Mouse (Mus musculus): ENCODE data around the gene Rnf38. TPM values are rescaled to one million over a fixed set of nuclear protein-coding genes. Genes with fewer than 3 reads are reported as not detected.

Gene Rnf38
- polyA plus RNA-seq, 1 experiment from 2014 or later: 11.0 TPM

GRCm38 (mm10) chr4:44119410-44120201 lies 114.0 kb downstream of the Rnf38 start:
- Histone ChIP-seq H3K9me3 (replicated peaks) (no peaks in the 10 kb centered on the region), H3K36me3 (replicated peaks) (no peaks in the 10 kb centered on the region), H3K4me1 (replicated peaks) (no peaks in the 10 kb centered on the region), H3K9ac (no peak overlapping the region), H3K4me3 (replicated peaks) (no peak overlapping the region), H3K4me2 (no peak overlapping the region), H3K27me3 (no peaks in the 10 kb centered on the region), H3K27ac (replicated peaks) (no peak overlapping the region)
- WGBS (ENCODE audit: insufficient replicate concordance): 36% methylated on average over 9 of the region's 9 CpGs
- ATAC-seq (ENCODE audit: insufficient read depth): no peak

GRCm38 (mm10) chr4:44115046-44115445 lies 118.5 kb downstream of the Rnf38 start:
- H3K4me3 ChIP-seq (replicated peaks): no peak overlapping the region
- no peaks in the 10 kb centered on the region for H3K9me3 ChIP-seq (replicated peaks)
- H3K27me3 ChIP-seq: no peaks in the 10 kb centered on the region
- 70% methylated on average over 13 of the region's 13 CpGs for WGBS (ENCODE audit: insufficient replicate concordance)
- 0 out of 2 replicates have a peak, but pooled peaks cover 10% of the 10 kb centered on the region for H3K4me1 ChIP-seq (replicated peaks)
- ATAC-seq (ENCODE audit: insufficient read depth): no peak
- no peak overlapping the region for H3K4me2 ChIP-seq
- H3K9ac ChIP-seq: no peak overlapping the region
- H3K27ac ChIP-seq (replicated peaks): no peak overlapping the region
- H3K36me3 ChIP-seq (replicated peaks): no peaks in the 10 kb centered on the region

GRCm38 (mm10) chr4:44113393-44114138 lies 120.0 kb downstream of the Rnf38 start:
- H3K27ac ChIP-seq (replicated peaks): no peak overlapping the region

GRCm38 (mm10) chr4:44112741-44113140 lies 120.8 kb downstream of the Rnf38 start:
- WGBS (ENCODE audit: insufficient replicate concordance): 60% methylated on average over 4 of the region's 4 CpGs
- Histone ChIP-seq H3K27ac (replicated peaks) (no peak overlapping the region), H3K9ac (no peak overlapping the region), H3K4me3 (replicated peaks) (no peak overlapping the region), H3K9me3 (replicated peaks) (no peaks in the 10 kb centered on the region), H3K36me3 (replicated peaks) (no peaks in the 10 kb centered on the region), H3K27me3 (no peaks in the 10 kb centered on the region), H3K4me2 (no peak overlapping the region), H3K4me1 (replicated peaks) (0 out of 2 replicates have a peak, but pooled peaks cover 10% of the 10 kb centered on the region)
- no peak for ATAC-seq (ENCODE audit: insufficient read depth)

More at GRCm38 (mm10) chr4:44113393-44114138, 120.0 kb downstream of the Rnf38 start:
- 26% methylated on average over 16 of the region's 16 CpGs for WGBS (ENCODE audit: insufficient replicate concordance)
- Histone ChIP-seq H3K4me1 (replicated peaks) (0 out of 2 replicates have a peak, but pooled peaks cover 10% of the 10 kb centered on the region), H3K27me3 (no peaks in the 10 kb centered on the region), H3K4me3 (replicated peaks) (no peak overlapping the region), H3K4me2 (peak overlapping the region; percentile 7; the same call in 1 of the 2 replicates), H3K9ac (no peak overlapping the region), H3K9me3 (replicated peaks) (no peaks in the 10 kb centered on the region), H3K36me3 (replicated peaks) (no peaks in the 10 kb centered on the region)
- ATAC-seq (ENCODE audit: insufficient read depth): no peak

GRCm38 (mm10) chr4:44110771-44111170 lies 122.8 kb downstream of the Rnf38 start:
- no peak for ATAC-seq (ENCODE audit: insufficient read depth)
- Histone ChIP-seq H3K27ac (replicated peaks) (no peak overlapping the region), H3K4me2 (no peak overlapping the region), H3K27me3 (peaks cover 16% of the 10 kb centered on the region), H3K9me3 (replicated peaks) (no peaks in the 10 kb centered on the region), H3K9ac (no peak overlapping the region), H3K4me1 (replicated peaks) (peaks cover 18% of the 10 kb centered on the region; the same call in 1 of the 2 replicates), H3K36me3 (replicated peaks) (no peaks in the 10 kb centered on the region), H3K4me3 (replicated peaks) (no peak overlapping the region)
- 65% methylated on average over 7 of the region's 7 CpGs for WGBS (ENCODE audit: insufficient replicate concordance)

- Histone ChIP-seq H3K36me3 (replicated peaks) (no peaks in the 10 kb centered on the region), H3K9ac (no peak overlapping the region), H3K9me3 (replicated peaks) (no peaks in the 10 kb centered on the region), H3K27me3 (peaks cover 33% of the 10 kb centered on the region), H3K4me3 (replicated peaks) (no peak overlapping the region), H3K27ac (replicated peaks) (no peak overlapping the region), H3K4me2 (no peak overlapping the region), H3K4me1 (replicated peaks) (peaks cover 19% of the 10 kb centered on the region)
- ATAC-seq (ENCODE audit: insufficient read depth): no peak
- 81% methylated on average over 6 of the region's 6 CpGs for WGBS (ENCODE audit: insufficient replicate concordance)
Observed at GRCm38 (mm10) chr4:44108297-44108696, 125.3 kb downstream of the Rnf38 start.

GRCm38 (mm10) chr4:44107339-44107738 lies 126.2 kb downstream of the Rnf38 start:
- Histone ChIP-seq H3K9me3 (replicated peaks) (no peaks in the 10 kb centered on the region), H3K27me3 (peaks cover 33% of the 10 kb centered on the region), H3K9ac (no peak overlapping the region), H3K4me3 (replicated peaks) (no peak overlapping the region), H3K4me1 (replicated peaks) (peaks cover 17% of the 10 kb centered on the region), H3K4me2 (no peak overlapping the region), H3K36me3 (replicated peaks) (no peaks in the 10 kb centered on the region), H3K27ac (replicated peaks) (no peak overlapping the region)
- 30% methylated on average over 6 of the region's 6 CpGs for WGBS (ENCODE audit: insufficient replicate concordance)
- no peak for ATAC-seq (ENCODE audit: insufficient read depth)

- Histone ChIP-seq H3K36me3 (replicated peaks) (no peaks in the 10 kb centered on the region), H3K9ac (no peak overlapping the region), H3K4me1 (replicated peaks) (peaks cover 17% of the 10 kb centered on the region), H3K4me2 (peak overlapping the region; percentile 28), H3K27me3 (peaks cover 33% of the 10 kb centered on the region), H3K4me3 (replicated peaks) (no peak overlapping the region; the same call in 1 of the 2 replicates), H3K27ac (replicated peaks) (no peak overlapping the region), H3K9me3 (replicated peaks) (no peaks in the 10 kb centered on the region)
- ATAC-seq (ENCODE audit: insufficient read depth): no peak
- 11% methylated on average over 18 of the region's 18 CpGs for WGBS (ENCODE audit: insufficient replicate concordance)
Observed at GRCm38 (mm10) chr4:44106297-44106821, 127.2 kb downstream of the Rnf38 start.

- WGBS (ENCODE audit: insufficient replicate concordance): 35% methylated on average over 8 of the region's 8 CpGs
- ATAC-seq (ENCODE audit: insufficient read depth): no peak
- Histone ChIP-seq H3K4me1 (replicated peaks) (peaks cover 17% of the 10 kb centered on the region), H3K9ac (no peak overlapping the region), H3K9me3 (replicated peaks) (no peaks in the 10 kb centered on the region), H3K4me2 (no peak overlapping the region), H3K4me3 (replicated peaks) (no peak overlapping the region), H3K27me3 (peaks cover 33% of the 10 kb centered on the region), H3K36me3 (replicated peaks) (no peaks in the 10 kb centered on the region), H3K27ac (replicated peaks) (no peak overlapping the region)
Observed at GRCm38 (mm10) chr4:44104195-44104917, 129.2 kb downstream of the Rnf38 start.

GRCm38 (mm10) chr4:44103620-44104019 lies 130.0 kb downstream of the Rnf38 start:
- H3K27ac ChIP-seq (replicated peaks): no peak overlapping the region
- ATAC-seq (ENCODE audit: insufficient read depth): no peak
- WGBS (ENCODE audit: insufficient replicate concordance): 78% methylated on average over 8 of the region's 8 CpGs

More at GRCm38 (mm10) chr4:44103620-44104019, 130.0 kb downstream of the Rnf38 start:
- Histone ChIP-seq H3K27me3 (peaks cover 33% of the 10 kb centered on the region), H3K4me1 (replicated peaks) (peaks cover 17% of the 10 kb centered on the region), H3K36me3 (replicated peaks) (no peaks in the 10 kb centered on the region), H3K4me3 (replicated peaks) (no peak overlapping the region), H3K4me2 (no peak overlapping the region), H3K9me3 (replicated peaks) (no peaks in the 10 kb centered on the region), H3K9ac (no peak overlapping the region)
